Mouse (Mus musculus): ENCODE measurements around the gene Dusp14.

The Dusp14 gene

DNA sequence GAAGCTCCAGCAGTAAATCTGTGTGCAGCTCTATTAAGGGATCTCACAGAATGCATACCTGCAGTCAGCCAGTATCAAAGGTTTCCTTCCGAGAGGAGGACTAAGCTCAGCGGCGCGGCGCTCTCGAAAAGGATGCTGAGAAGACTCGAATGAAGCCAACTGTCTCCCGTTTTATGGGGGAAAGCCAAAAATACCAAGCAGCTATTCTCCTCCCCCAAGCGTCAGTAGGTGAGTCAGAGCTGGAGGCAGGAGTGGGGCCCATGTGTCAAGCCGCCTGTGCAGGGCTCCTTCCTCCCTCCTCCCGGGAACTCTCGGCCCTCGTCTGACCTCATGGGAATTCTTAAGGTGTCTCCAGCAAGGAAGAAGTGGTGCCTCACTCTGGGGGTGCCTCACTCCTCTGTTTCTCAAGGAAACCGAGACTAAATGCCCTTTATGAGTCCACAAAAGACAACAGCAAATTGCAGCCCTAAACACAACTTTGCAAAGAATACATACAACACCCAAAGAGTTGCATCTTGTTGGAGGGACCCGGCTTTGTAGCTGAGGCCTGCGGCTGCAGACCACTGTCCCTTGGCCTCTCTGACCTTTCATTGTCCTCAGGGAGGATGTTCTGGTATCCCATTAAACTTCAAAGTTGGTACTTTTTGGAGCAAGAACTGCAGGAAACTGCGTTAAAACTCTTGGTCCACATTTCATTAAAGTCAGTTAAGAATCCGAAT is 2.0 kb downstream of the Dusp14 start:
- no peak for DNase-seq (ENCODE audit: low spot score in 2 of 2)

DNA sequence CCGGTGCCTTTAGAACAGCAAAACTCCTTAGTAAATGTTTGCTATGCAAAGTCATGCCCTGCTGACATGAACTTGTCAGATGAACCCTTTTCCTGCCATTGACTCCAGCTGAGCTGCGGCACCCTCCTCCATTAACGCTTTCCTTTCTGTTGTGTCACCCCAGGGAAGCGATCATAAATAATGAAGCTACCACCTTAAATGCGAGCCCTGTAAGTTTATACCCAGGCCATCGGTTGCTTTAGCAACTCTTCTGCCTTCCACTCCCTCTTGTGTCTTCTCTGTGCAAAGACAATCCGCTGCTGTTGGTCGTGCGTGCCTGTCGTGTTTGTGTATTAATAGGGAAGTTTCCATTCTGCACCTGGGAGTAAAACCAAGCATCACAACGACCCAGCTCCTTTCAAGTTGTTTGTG is 3.0 kb downstream of the Dusp14 start:
- no peak for DNase-seq (ENCODE audit: low spot score in 2 of 2)

DNA sequence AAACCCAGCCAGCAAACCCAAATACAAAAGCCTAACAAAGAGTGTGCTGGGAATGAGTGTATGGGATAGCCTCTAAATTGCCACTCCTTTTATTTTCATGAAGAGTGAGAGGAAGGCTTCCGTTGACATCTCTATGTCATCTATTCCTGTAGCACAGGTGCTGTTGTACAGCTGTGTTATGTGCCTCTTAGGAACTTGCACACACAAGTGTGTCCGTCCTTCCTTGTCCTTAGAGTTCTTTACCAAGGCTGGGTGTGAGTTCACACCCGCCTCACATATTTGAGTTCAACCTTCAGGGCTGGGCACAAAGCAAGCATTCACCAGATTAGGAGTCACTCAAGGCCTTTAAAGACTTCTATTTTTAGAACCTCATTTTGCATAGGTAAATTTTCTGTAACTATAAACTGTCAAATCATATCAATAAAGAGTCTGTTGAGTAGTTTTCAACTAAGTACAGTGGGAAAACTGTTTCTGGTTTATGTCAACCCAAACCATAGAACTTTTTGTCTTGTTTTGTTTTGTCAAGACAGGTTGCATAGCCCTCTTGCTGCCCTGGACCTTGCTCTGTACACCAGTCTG is 5.3 kb downstream of the Dusp14 start:
- no peak for DNase-seq (ENCODE audit: low spot score in 2 of 2)

DNA sequence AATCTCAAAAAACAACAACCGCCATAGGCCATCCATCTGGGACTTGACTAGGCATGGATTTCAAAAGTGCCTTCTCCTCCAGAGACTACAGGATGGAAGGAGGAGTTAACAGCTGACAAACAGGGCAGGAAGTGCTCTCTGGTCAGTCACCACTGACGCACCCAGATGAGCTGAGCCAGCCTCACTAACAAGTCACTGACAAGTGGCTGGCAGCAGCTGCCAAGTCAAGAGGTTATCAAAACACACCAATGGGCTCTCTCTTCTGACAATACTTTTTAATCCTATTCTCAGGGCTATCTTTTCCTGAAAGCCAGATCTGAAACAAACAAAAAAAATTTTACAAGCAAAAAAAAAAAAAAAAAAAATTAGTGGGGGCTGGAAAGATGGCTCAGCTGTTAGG is 6.3 kb downstream of the Dusp14 start:
- DNase-seq (ENCODE audit: low spot score in 2 of 2), result no peak

DNA sequence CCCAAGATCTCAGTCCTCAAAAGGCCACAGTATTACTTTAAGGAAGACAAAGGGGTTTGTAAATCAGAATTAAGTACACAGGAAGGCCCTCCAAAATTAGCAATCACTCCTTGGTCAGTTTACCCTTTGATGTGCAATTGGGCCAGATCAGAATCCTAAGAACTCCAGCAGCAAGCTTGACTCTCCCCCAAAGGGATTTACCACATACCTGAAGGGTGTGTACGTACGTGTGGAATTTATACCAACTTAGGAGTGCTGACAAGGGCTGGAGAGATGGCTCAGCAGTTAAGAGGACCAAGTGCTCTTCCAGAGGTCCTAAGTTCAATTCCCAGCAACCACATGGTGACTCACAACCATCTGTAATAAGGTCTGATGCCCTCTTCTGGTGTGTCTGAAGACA is 7.2 kb downstream of the Dusp14 start:
- no peak for DNase-seq (ENCODE audit: low spot score in 2 of 2)

DNA sequence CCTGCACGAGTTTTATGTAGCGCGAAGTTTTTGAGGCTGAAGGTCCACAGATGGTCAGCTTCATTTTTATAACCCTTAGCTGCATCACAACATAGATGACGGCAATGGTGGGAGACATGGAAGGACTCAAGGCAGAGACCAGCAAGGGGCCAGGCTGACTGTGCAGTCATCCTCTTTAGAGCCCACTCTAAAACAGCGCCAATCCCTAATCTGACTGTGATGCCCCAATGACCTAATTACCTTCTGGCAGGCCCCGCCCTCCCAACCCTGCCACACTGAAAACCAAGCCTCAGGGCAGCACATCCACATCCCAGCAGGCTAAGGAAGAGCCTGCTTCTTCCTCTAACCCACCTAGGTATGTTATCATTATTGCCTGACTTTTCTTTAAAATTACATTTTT is 8.4 kb downstream of the Dusp14 start:
- no peak for DNase-seq (ENCODE audit: low spot score in 2 of 2)

DNA sequence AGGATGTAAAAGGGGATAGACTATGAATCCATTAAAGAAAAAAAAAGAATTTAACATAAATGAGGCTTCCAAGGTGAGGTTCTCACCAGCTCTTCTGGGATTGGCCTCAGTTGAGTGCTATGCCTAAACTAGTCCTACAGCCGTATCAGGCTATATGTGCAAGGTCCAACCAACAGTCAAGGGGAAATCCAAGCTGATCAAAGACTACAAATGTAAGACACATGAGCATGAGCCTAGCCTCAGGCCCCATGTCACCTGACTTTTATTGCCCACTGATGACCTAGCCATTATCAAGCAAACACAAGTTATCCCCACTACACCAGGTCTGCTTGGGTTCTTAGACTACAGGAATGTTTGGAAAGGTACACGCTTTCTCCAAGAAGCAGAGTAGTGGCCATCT is 9.3 kb downstream of the Dusp14 start:
- no peak for DNase-seq (ENCODE audit: low spot score in 2 of 2)

DNA sequence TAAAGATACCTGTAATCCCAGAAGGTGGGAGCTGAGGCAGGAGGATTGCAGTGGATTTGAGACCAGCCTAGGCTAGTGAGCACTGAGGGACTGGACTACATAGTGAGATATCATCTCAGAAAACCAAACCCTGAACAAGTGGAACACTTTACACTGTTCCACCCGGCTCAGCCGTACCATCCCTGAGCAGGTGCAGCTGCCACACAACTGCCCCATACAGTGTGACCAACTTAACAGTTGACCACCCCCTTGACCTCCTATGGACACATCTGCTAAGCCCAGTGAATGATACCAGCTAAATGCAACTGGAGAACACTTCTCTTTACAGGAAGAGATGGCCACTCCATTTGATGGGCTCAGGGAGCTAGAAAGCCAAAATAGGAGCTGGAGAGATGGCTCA is 11.6 kb downstream of the Dusp14 start:
- no peak for DNase-seq (ENCODE audit: low spot score in 2 of 2)

DNA sequence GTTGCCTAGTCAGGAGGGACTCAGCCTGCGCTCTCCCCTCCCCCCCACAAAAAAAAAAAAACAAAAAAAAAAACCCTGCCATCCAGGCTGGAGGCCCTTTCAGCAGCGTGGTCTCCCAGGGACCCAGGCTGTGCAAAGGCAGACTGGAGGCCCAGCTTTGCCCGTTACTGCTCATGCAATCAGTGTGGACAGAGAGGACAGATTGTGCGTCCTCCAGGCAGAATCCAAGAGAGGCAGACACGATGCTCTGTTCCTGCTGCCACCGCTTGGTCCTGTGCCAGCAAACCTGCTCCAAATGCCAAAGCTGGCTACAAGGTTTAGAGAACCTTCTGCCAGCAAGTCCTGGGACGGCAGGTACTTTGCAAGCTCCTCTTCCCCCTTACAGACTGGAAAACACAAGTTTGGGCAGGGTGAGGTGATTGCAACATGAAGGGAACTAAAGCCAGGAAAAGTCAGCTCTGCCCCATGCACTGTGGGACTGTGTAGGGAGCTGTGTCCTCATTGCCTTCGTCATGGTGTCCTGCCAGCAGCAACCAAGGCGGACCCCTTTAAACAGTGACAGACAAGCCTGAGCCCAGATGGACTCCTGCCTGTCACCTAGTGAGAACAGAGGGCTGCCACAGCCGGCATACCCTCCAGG is 15.4 kb downstream of the Dusp14 start:
- DNase-seq (ENCODE audit: low spot score in 2 of 2), result no peak

DNA sequence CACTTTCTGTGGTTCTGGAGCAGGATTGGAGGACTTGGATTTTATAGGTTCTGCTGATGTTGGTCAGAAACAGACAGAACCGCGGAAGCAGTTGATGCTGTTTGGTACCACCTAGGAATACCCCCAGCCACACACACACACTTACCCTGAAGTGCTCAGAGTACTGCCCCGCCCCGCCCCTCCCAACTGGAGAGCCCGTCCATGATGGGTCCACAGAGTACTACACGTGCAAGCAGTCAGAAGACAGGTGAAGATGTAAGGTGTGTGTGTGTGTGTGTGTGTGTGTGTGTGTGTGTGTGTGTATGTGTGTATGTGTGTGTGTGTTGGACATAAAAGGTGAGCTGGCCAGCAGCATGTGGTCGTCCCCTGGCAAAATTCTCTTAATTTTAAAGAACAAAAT is 16.0 kb downstream of the Dusp14 start:
- DNase-seq (ENCODE audit: low spot score in 2 of 2), result no peak

DNA sequence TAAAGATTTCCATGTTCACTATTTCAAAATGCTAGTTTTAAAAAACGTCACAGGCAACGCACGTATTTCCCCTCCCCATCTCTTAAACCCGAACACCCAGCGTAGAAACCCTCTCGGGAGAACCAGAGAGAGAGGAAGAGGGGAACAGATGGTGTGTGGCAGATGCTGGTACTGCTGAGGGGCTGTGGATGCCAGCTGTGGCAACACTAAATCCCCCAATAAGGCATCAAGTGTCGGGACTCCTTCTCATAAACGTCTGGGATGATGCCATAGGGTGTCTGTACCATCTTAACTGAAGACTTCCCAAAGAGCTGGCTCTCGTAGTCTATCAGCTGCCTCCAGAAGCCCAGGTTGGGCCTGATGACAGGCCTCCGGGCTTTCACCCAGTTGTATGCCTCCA is 20.6 kb downstream of the Dusp14 start:
- no peak for DNase-seq (ENCODE audit: low spot score in 2 of 2)

DNA sequence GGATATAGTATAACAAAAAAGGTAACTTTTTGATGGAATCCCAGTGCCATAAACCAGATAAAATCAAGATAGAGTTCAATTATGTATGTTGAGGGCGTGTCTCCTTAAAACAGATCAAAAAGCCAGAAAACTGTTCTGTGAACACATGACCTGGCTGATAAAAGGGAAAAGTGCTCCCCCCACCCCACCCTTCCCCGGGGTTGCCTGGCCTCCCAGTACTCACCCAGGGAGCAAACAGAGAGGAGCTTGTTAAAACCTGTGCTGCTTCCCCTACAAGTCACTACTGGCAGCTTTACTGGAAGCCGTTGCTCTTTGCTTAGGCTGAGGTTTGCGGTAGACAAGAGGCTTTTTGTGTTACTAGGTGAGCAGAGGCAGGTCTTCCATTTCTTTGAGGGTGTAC is 21.8 kb downstream of the Dusp14 start:
- DNase-seq (ENCODE audit: low spot score in 2 of 2), result no peak

DNA sequence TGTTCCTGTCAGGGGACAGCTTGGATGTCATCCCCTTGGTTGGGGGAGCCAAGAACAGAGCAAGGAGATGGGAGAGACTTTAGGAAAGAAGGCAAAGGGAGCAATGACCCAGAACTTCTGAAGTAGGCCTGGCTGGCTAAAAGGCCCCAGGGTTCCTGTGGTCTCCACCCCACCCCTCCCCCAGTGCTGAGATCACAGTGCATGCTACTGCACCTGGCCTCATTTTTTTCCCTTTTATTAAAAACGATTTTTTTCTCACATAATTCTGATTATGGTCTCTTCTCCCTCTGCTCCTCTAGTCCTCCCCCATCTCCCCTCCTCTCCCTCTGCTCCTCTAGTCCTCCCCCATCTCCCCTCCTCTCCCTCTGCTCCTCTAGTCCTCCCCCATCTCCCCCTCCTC is 24.1 kb downstream of the Dusp14 start:
- no peak for DNase-seq (ENCODE audit: low spot score in 2 of 2)

DNA sequence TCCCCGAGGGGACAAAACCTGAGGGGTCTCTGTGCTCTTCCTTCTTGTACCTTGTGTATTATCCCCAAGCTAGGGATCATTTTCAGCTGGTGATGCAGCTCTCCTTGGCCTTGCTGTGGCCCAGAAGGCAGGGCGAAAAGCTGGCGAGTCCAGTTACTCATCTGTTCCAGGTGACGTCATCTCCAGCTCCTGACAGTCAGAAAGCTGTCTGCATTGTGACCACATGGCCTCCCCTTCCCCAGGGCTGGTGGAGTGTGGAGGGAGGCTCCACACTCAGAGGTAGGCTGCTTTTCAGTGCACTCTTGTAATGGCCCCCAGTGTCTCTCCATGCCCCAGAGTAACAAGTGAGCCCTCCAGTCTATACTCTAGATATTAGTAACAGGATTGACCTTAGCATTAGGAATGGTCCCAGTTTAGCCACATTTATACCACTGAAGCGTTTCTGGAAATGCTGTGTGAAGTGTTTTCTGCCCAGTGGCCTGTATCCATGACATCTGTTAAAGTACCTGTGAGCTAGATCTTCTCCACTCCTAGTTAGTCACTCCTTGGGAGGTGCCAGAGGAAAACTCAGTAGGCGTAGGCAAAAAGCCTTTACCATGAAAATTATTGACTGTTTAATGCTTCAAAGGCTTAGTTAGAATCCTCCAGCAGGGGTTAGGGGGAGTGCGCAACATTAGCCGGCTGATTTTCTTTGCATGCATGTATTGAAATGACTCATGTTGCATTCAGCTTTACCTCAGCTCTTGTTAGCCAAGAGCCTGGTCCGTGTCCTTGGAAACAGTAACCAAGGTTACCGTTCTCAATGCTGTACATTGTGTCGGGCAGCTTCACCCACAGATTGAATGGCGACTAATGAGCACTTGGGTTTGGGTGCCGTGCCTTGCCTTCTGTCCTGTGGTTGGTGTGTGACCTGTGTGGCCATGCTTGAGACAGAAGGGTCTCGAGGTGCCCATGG is 26.0 kb downstream of the Dusp14 start:
- no peak for DNase-seq (ENCODE audit: low spot score in 2 of 2)

DNA sequence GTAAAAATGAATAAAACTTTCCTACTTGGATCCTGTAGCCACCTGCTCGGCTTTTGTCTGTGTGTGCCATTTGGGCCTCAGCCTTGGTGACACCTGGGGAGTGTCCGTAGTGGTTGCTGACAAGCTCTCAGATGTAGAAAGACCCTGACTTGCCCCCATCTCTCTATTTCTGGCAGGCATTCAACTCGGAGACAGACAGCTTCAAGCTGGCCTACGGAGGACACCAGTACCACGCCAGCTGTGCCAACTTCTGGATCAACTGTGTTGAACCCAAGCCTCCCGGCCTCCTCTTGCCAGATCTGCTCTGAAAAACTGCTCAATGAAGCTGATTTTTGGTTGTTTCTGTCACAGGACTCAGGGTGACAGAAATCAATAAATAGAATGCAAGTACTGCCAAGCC is 28.4 kb downstream of the Dusp14 start:
- no peak for DNase-seq (ENCODE audit: low spot score in 2 of 2)

DNA sequence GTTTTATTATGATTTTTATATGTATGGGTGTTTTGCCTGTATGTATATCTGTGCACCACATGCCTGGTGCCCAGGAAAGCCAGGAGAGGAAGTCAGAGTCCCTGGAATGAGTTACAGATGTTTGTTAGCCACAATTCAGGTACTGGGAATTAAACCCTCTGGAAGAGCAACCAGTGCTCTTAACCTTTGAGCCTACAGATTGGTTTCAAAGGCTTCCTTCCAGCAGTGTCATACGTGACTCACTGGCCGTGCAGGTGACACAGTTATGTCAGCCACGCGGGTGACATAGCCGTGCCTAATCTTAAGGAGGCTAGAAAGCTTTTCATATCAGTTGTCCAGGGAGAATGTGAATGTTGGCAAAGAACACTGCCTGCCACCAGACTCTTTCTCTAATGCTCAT is 35.4 kb downstream of the Dusp14 start:
- no peak for DNase-seq (ENCODE audit: low spot score in 2 of 2)

DNA sequence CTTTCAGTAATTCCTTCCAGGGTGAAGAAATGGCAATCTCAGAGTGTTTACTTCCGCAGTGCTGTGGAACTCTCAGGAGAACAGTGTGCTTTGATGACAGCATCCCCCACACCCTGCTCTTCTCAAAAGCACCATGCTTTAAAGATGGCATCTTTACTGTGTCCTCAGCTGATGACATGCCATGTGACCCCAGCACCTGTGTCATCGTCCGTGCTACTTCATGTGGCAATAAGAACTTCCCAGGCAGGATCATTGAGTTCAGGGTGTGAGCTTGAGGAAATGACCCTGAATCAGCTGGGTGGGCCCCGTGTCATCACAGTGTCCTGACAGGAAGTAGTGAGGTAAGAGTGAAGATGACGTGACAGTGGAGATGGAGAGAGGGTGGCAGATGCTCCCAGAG is 36.5 kb downstream of the Dusp14 start:
- no peak for DNase-seq (ENCODE audit: low spot score in 2 of 2)

DNA sequence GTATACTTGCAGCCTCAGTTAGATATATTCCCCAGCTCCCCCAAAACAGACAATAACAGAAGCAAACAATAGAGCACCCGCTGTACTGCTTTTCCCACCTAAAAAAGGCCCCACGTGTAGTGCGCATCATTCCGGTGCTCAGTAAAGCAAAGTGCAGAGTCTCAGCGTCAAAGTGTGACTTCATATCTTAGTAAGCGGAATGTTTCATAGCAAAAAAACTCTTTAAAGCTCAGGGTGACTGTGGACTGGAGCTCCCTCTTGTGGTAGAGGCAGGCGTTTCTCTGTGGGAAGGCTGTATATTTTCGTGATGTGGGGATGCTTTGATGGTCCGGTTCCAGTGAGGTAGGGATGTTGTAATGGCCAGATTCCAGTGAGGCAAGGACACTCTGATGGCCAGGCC is 37.1 kb downstream of the Dusp14 start:
- peak in 1 of 2 experiments; percentile 49 for DNase-seq (ENCODE audit: low spot score in 2 of 2)

DNA sequence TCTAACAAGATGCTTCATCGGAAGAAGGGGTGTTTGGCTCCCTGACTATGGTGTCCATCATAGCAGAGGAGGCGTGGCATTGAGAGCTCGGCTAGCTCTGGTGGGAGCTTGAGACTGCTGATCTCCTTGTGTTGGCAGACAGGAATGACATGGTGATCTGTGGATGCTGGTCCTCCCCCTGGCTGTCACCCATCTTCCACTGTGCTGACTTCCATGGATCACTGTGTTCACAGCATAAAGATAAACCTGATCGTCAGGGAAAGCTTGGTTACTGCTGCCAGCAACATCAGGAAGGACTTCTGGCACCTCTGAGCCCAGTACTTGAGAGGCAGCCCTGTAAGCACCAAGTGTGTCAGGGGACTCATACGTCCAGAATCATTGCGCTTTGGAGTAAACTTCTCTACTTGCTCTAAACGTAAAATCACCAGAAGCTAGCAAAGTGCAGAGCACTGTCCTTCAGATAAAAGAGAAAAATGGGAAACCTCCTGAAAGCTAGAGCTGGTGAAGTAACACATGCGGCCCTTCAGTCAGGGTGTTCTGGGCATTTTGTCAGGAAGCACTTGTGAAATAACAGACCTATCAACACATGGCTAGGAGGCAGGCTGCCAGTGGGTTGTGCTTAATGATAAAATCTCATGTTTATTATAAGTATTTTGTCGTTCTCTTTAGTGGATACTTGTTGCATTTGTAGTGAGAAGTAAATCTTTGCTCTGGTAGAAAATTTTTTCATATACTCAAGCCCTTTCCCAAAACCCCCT is 40.6 kb downstream of the Dusp14 start:
- no peak for DNase-seq (ENCODE audit: low spot score in 2 of 2)

DNA sequence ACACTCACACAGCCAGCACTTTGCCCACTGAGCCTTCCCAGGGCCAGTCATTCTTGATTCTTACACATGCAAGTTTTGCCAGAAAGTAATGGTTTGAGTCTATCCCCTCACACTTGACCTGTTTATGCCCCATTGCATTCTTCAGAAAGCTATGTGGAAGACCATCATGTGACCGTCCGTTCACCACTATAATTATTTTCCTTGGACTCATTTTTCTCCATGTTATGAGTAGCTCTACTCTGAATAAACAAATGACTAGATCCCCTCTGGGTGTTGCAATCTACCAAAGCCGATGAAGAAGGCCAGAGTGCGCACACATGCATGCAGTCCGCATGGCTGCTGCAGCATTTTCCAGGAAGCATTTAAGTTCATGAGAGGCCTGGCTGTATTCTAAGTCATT is 41.8 kb downstream of the Dusp14 start:
- DNase-seq (ENCODE audit: low spot score in 2 of 2), result no peak

DNA sequence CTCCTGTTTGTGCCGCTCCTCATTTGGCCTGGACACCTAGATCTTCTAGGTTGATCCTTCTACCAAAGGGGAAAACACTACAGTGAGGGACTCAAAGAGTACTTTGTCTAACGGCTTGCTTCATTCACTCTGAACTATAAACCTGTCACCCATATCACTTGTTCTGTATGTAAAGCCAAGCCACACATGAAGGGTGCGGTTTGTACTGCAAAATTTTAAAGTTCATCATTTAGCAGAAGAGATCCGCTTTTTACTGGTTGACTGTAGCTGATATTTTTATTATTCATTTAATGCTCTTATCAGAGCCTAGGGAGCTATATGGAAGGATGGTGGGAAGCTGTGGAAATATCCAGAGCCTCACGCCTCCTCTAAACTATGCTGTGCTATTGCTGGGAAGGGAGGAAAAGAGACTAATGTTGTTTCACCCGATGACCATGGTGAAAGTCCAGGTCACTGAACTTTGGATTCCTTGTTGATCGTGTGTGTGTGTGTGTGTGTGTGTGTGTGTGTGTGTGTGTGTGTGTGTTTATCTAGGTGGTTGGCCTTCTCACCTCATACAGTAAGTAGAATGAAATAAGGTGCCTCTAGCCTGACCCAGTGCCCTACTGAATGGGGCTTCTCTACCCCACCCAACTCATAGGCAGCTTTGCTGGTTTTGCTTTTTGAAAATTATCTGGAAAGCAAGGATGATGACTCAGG is 52.1 kb downstream of the Dusp14 start:
- no peak for DNase-seq (ENCODE audit: low spot score in 2 of 2)

Measured in spleen, postnatal 10 days (tissue).